Mouse (Mus musculus): ENCODE results near the gene Eme2.

Gene Eme2

GRCm38 (mm10) chr17:24874989-24875388 lies 19.9 kb downstream of the Eme2 start:
- DNase-seq (ENCODE audit: low read depth, low spot score) = no peak

GRCm38 (mm10) chr17:24874405-24874745 lies 20.5 kb downstream of the Eme2 start:
- no peak for DNase-seq (ENCODE audit: low read depth, low spot score)

- no peak for DNase-seq (ENCODE audit: low read depth, low spot score)
These were observed 21.0 kb downstream of the Eme2 start for GRCm38 (mm10) chr17:24873695-24874404.

- no peak for DNase-seq (ENCODE audit: low read depth, low spot score)
These were observed 27.0 kb downstream of the Eme2 start for GRCm38 (mm10) chr17:24867914-24868313.

- DNase-seq (ENCODE audit: low read depth, low spot score) = no peak
These were observed 29.1 kb downstream of the Eme2 start, which contains the start of gene Igfals for GRCm38 (mm10) chr17:24865776-24866175. Igfals (plus strand) TSS chr17:24865997.

GRCm38 (mm10) chr17:24861785-24862184 lies 33.1 kb downstream of the Eme2 start:
- no peak for DNase-seq (ENCODE audit: low read depth, low spot score)

GRCm38 (mm10) chr17:24860076-24860475 lies 34.8 kb downstream of the Eme2 start:
- DNase-seq (ENCODE audit: low read depth, low spot score) = no peak

- DNase-seq (ENCODE audit: low read depth, low spot score) = no peak
These were observed 35.9 kb downstream of the Eme2 start for GRCm38 (mm10) chr17:24858967-24859366.

GRCm38 (mm10) chr17:24857831-24858470 lies 36.9 kb downstream of the Eme2 start:
- DNase-seq (ENCODE audit: low read depth, low spot score) = no peak

GRCm38 (mm10) chr17:24856589-24856988 lies 38.3 kb downstream of the Eme2 start:
- no peak for DNase-seq (ENCODE audit: low read depth, low spot score)

- DNase-seq (ENCODE audit: low read depth, low spot score) = peak; percentile 93
These were observed 38.9 kb downstream of the Eme2 start for GRCm38 (mm10) chr17:24855838-24856464.

- no peak for DNase-seq (ENCODE audit: low read depth, low spot score)
These were observed 43.3 kb downstream of the Eme2 start for GRCm38 (mm10) chr17:24851381-24852125.

GRCm38 (mm10) chr17:24850773-24851127 lies 44.1 kb downstream of the Eme2 start:
- no peak for DNase-seq (ENCODE audit: low read depth, low spot score)

GRCm38 (mm10) chr17:24850065-24850772 lies 44.7 kb downstream of the Eme2 start, which contains the start of gene Fahd1:
Fahd1 (minus strand) TSS chr17:24850364.
- peak; percentile 100 for DNase-seq (ENCODE audit: low read depth, low spot score)

GRCm38 (mm10) chr17:24849733-24850064 lies 45.2 kb downstream of the Eme2 start:
- DNase-seq (ENCODE audit: low read depth, low spot score) = no peak

GRCm38 (mm10) chr17:24848600-24849031 lies 46.3 kb downstream of the Eme2 start:
- peak; percentile 10 for DNase-seq (ENCODE audit: low read depth, low spot score)

- DNase-seq (ENCODE audit: low read depth, low spot score) = no peak
These were observed 47.5 kb downstream of the Eme2 start for GRCm38 (mm10) chr17:24847386-24847785.

GRCm38 (mm10) chr17:24844525-24844924 lies 50.4 kb downstream of the Eme2 start:
- no peak for DNase-seq (ENCODE audit: low read depth, low spot score)

- DNase-seq (ENCODE audit: low read depth, low spot score) = peak; percentile 69
These were observed 52.3 kb downstream of the Eme2 start for GRCm38 (mm10) chr17:24842631-24843030.

GRCm38 (mm10) chr17:24841133-24841532 lies 53.8 kb downstream of the Eme2 start:
- DNase-seq (ENCODE audit: low read depth, low spot score) = peak; percentile 40

GRCm38 (mm10) chr17:24840341-24840740 lies 54.5 kb downstream of the Eme2 start:
- DNase-seq (ENCODE audit: low read depth, low spot score) = no peak

- no peak for DNase-seq (ENCODE audit: low read depth, low spot score)
These were observed 55.0 kb downstream of the Eme2 start, which contains the start of gene Hagh for GRCm38 (mm10) chr17:24839842-24840241. Hagh (plus strand) TSS chr17:24840143.

All from 3T3-L1 (cell line).